Mouse (Mus musculus): ENCODE results near the gene Kcnj10. TPM values are rescaled to one million over a fixed set of nuclear protein-coding genes. Genes with fewer than 3 reads are reported as not detected.

The Kcnj10 gene
- total and polyA plus RNA-seq, 3 experiments, result 0.04 to 0.72 TPM; not detected in 1

DNA sequence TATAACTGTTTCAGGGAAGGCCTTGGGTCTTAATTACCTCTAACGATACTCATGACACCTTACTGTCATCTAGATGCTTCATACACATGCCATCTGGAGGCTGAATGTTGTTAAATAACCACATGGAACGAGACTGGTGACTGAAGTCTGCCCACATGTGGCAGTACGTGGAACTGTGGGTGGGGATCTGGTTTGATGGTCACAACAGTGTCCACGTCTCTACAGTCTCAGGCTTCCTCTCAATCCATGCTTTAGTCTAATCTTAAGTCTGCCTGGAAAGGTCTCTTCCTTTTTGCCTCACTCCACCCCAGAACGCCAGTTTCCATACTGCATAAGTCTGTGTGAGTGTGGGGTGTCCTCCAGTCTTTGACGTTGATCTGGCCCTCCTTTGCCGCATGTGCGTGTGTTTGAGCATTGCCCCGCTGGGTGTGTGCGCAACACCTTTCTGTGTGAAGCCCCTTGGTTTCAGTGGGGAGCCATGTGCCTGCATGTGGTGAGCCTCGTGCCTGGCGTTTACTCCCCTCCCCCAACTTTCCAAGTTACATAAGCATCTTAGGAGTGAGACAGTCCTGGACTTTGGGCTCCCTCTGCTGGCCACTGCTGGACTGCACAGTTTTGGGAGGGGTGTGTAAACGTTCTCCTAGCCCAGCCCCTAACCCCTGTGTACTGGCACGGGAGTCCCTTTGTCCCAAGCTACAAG is 31.2 kb upstream of the Kcnj10 start (continued):
- peak; percentile 32; the same call in 1 of the 2 replicates for TF ChIP-seq ZNF384 (IDR thresholded peaks at IDR 0.05; ENCODE audit: low read depth, low read length)
- peak; percentile 28; the same call in 1 of the 2 replicates for TF ChIP-seq TCF12 (IDR thresholded peaks at IDR 0.05; ENCODE audit: low read depth, low read length)
- peak; percentile 95 for TF ChIP-seq SMC3 (IDR thresholded peaks at IDR 0.05; ENCODE audit: low read depth, low read length)
- TF ChIP-seq NELFE (IDR thresholded peaks at IDR 0.05; ENCODE audit: low read depth, low read length), result no peak; the same call in 1 of the 2 replicates

- H3K27ac ChIP-seq (ENCODE audit: control insufficient read depth, low read depth, low read length), result peak overlapping the region; percentile 62
- peak overlapping the region; percentile 61 to 83 for H3K4me3 ChIP-seq (ENCODE audit: control insufficient read depth in 1 of 2, insufficient read depth in 1 of 2, low read depth in 2 of 2, low read length in 2 of 2)
- H3K27me3 ChIP-seq (ENCODE audit: control insufficient read depth in 1 of 2, insufficient read depth in 2 of 2, low read length in 2 of 2), result no peaks in the 10 kb centered on the region
- peaks cover 22% of the 10 kb centered on the region for H3K79me2 ChIP-seq (ENCODE audit: control insufficient read depth, insufficient read depth, low read length, poor library complexity)
- peak; percentile 90 for DNase-seq (ENCODE audit: low read depth, low spot score)
- H3K9ac ChIP-seq (ENCODE audit: control insufficient read depth, low read depth, low read length, poor library complexity, severe bottlenecking), result peak overlapping the region; percentile 55
- peaks cover 2 to 10% of the 10 kb centered on the region in 2 experiments for H3K4me1 ChIP-seq (ENCODE audit: control insufficient read depth in 1 of 2, insufficient read depth in 2 of 2, low read length in 2 of 2)
- H3K36me3 ChIP-seq (ENCODE audit: control insufficient read depth in 1 of 2, insufficient read depth in 2 of 2, low read length in 2 of 2), result 0 out of 4 replicates have a peak, but pooled peaks cover 0 to 3% of the 10 kb centered on the region in 2 experiments
- no peaks in the 10 kb centered on the region for H3K9me3 ChIP-seq (replicated peaks; ENCODE audit: insufficient read depth, low read length)
- TF ChIP-seq POLR2AphosphoS2 (IDR thresholded peaks at IDR 0.05; ENCODE audit: low read length), result no peak
- TF ChIP-seq RAD21 (IDR thresholded peaks at IDR 0.05; ENCODE audit: low read depth, low read length), result no peak
- TF ChIP-seq GATA1 (IDR thresholded peaks at IDR 0.05; ENCODE audit: low read depth, low read length), result peak; percentile 37; the same call in 1 of the 2 replicates
- no peak for TF ChIP-seq GABPA (IDR thresholded peaks at IDR 0.05; ENCODE audit: low read depth, low read length)
- no peak for TF ChIP-seq JUND (IDR thresholded peaks at IDR 0.05; ENCODE audit: low read depth, low read length)
- TF ChIP-seq NRF1 (IDR thresholded peaks at IDR 0.05; ENCODE audit: insufficient read depth, low read depth, low read length, poor library complexity, severe bottlenecking), result no peak
- no peak for TF ChIP-seq TAL1 (IDR thresholded peaks at IDR 0.05; ENCODE audit: low read length)
- TF ChIP-seq CHD2 (IDR thresholded peaks at IDR 0.05; ENCODE audit: low read length), result no peak
- TF ChIP-seq BHLHE40 (IDR thresholded peaks at IDR 0.05; ENCODE audit: borderline replicate concordance, low read depth, low read length), result no peak
- no peak for TF ChIP-seq E2F4 (IDR thresholded peaks at IDR 0.05; ENCODE audit: borderline replicate concordance, low read depth, low read length)
- TF ChIP-seq HCFC1 (IDR thresholded peaks at IDR 0.05; ENCODE audit: low read depth, low read length), result no peak
- 0 out of 2 replicates have a peak, but pooled peaks have one; percentile 12 for TF ChIP-seq MAX (IDR thresholded peaks at IDR 0.05; ENCODE audit: low read length)
- TF ChIP-seq TCF12 (IDR thresholded peaks at IDR 0.05; ENCODE audit: low read depth, low read length), result no peak
- TF ChIP-seq POLR2A (IDR thresholded peaks at IDR 0.05; ENCODE audit: control insufficient read depth in 1 of 2, insufficient read depth in 1 of 2, low read depth in 1 of 2, low read length in 2 of 2, poor library complexity in 1 of 2), result peak in 1 of 2 experiments; percentile 50; a peak in 2 of 4 replicates
- peak; percentile 42 to 69; a peak in 3 of 4 replicates for TF ChIP-seq EP300 (IDR thresholded peaks at IDR 0.05; ENCODE audit: low read depth in 1 of 2, low read length in 2 of 2)
- peak; percentile 66; the same call in 1 of the 2 replicates for TF ChIP-seq SIN3A (IDR thresholded peaks at IDR 0.05; ENCODE audit: low read length)
- no peak for TF ChIP-seq ZNF384 (IDR thresholded peaks at IDR 0.05; ENCODE audit: low read depth, low read length)
- TF ChIP-seq USF1 (IDR thresholded peaks at IDR 0.05; ENCODE audit: low read depth, low read length), result no peak
- TF ChIP-seq ELF1 (IDR thresholded peaks at IDR 0.05; ENCODE audit: low read depth, low read length), result peak; percentile 51
- no peak for TF ChIP-seq USF2 (IDR thresholded peaks at IDR 0.05; ENCODE audit: borderline replicate concordance in 1 of 2, insufficient read depth in 1 of 2, low read depth in 1 of 2, low read length in 2 of 2)
- TF ChIP-seq NELFE (IDR thresholded peaks at IDR 0.05; ENCODE audit: low read depth, low read length), result no peak; the same call in 1 of the 2 replicates
- TF ChIP-seq MYC (IDR thresholded peaks at IDR 0.05; ENCODE audit: low read depth, low read length), result no peak
- no peak for TF ChIP-seq SMC3 (IDR thresholded peaks at IDR 0.05; ENCODE audit: low read depth, low read length)
- TF ChIP-seq UBTF (IDR thresholded peaks at IDR 0.05; ENCODE audit: borderline replicate concordance, insufficient read depth, low read depth, low read length), result no peak
- TF ChIP-seq TBP (IDR thresholded peaks at IDR 0.05; ENCODE audit: low read depth, low read length), result 0 out of 2 replicates have a peak, but pooled peaks have one; percentile 43
- no peak for TF ChIP-seq MYB (IDR thresholded peaks at IDR 0.05; ENCODE audit: low read depth, low read length)
- peak; percentile 76 for TF ChIP-seq RCOR1 (IDR thresholded peaks at IDR 0.05; ENCODE audit: low read depth, low read length)
- TF ChIP-seq MAZ (IDR thresholded peaks at IDR 0.05; ENCODE audit: low read depth, low read length), result 0 out of 2 replicates have a peak, but pooled peaks have one; percentile 6
- no peak for TF ChIP-seq MAFK (IDR thresholded peaks at IDR 0.05; ENCODE audit: borderline replicate concordance, low read depth, low read length)
- no peak for TF ChIP-seq CHD1 (IDR thresholded peaks at IDR 0.05; ENCODE audit: low read depth, low read length)
- no peak for TF ChIP-seq CTCF (IDR thresholded peaks at IDR 0.05 in 2 of 3, conservative IDR thresholded peaks at IDR 0.05 in 1 of 3; ENCODE audit: control insufficient read depth in 1 of 3, insufficient read depth in 1 of 3, low read depth in 2 of 3, low read length in 3 of 3, poor library complexity in 1 of 3, severe bottlenecking in 1 of 3)
- TF ChIP-seq POLR2AphosphoS5 (IDR thresholded peaks at IDR 0.05; ENCODE audit: borderline replicate concordance, low read depth, low read length), result no peak
Measured at GRCm38 (mm10) chr1:172311248-172311906, 29.6 kb upstream of the Kcnj10 start.
